Mouse (Mus musculus) kidney, embryonic 16.5 days (tissue): ENCODE results near the gene Zfp36. TPM values are rescaled to one million over a fixed set of nuclear protein-coding genes. Genes with fewer than 3 reads are reported as not detected.
A peak's percentile ranks its signal among the peaks of the same experiment; 100 is the strongest.
"Not testable (repeated sequence)": the region's sequence is repeated elsewhere in the genome, so short reads cannot be mapped to it uniquely, and the experiment has no call there.

ENCODE experiments used
- ATAC-seq: fragments of 200-750 bp; cut with Nextera tagmentation; 2 replicates; pipeline ENCODE4 v1.8.0; 2017; ENCODE audit warnings: moderate TSS enrichment; ENCODE audit not compliant: low FRiP score, low TSS enrichment
- H3K27ac ChIP-seq: fragments of 300-500 bp; sonication (generic); 2 replicates; pipeline ENCODE4 v1.5.1; 2014; ENCODE audit warnings: low read length
- H3K27me3 ChIP-seq: fragments of 300-500 bp; sonication (generic); 2 replicates; pipeline ENCODE4 v1.6.1; 2014; ENCODE audit warnings: low read length, control low read depth, mixed read lengths; ENCODE audit not compliant: insufficient read depth
- H3K36me3 ChIP-seq: fragments of 300-500 bp; sonication (generic); 2 replicates; pipeline ENCODE4 v1.6.1; 2014; ENCODE audit warnings: low read length, control low read depth, mixed read lengths; ENCODE audit not compliant: insufficient read depth
- H3K4me1 ChIP-seq: fragments of 300-500 bp; sonication (generic); 2 replicates; pipeline ENCODE4 v1.6.1; 2014; ENCODE audit warnings: low read length, control low read depth, mixed read lengths; ENCODE audit not compliant: insufficient read depth
- H3K4me2 ChIP-seq: fragments of 300-500 bp; sonication (generic); replicated peaks from 2 replicates; pipeline ENCODE4 v1.6.1; 2014; ENCODE audit warnings: low read depth, low read length
- H3K4me3 ChIP-seq: fragments of 300-500 bp; sonication (generic); 2 replicates; pipeline ENCODE4 v1.5.1; 2014; ENCODE audit warnings: mild to moderate bottlenecking, low read length
- H3K9ac ChIP-seq: fragments of 300-500 bp; sonication (generic); replicated peaks from 2 replicates; pipeline ENCODE4 v1.6.1; 2014; ENCODE audit warnings: low read length
- H3K9me3 ChIP-seq: fragments of 300-500 bp; sonication (generic); 2 replicates; pipeline ENCODE4 v1.6.1; 2016; ENCODE audit warnings: low read length, control low read depth
- WGBS: fragments of 180-500 bp; shearing (Covaris S2); extraction: QIAGEN DNeasy Blood & Tissue Kit; methylation state at CpG from one replicate; pipeline ENCODE4 v1.1.7; 2014; 5-methylcytosine and 5-hydroxymethylcytosine counted together
- polyA plus RNA-seq: library from polyadenylated mRNA; unstranded; fragments of >200 nt; fragmentation: Nextera tagmentation; extraction: Ambion mirVana; gene quantifications from 2 replicates; pipeline ENCODE4 v1.2.1, GENCODE M21; 2015

Gene Zfp36
- polyA plus RNA-seq, 1 experiment from 2014 or later: 16.1 TPM

GRCm38 (mm10) chr7:28398696-28399340, 18.8 kb upstream of the Zfp36 start:
- Histone ChIP-seq H3K4me3 (no peak overlapping the region), H3K27ac (no peak overlapping the region), H3K4me1 (peaks cover 3% of the 10 kb centered on the region), H3K27me3 (no peaks in the 10 kb centered on the region), H3K9me3 (no peaks in the 10 kb centered on the region), H3K4me2 (no peak overlapping the region), H3K36me3 (peaks cover 79% of the 10 kb centered on the region), H3K9ac (no peak overlapping the region)
- WGBS: 91% methylated on average over 10 of the region's 10 CpGs
- ATAC-seq: no peak

- Histone ChIP-seq H3K27ac (no peak overlapping the region), H3K36me3 (peaks cover 70% of the 10 kb centered on the region), H3K4me1 (peaks cover 7% of the 10 kb centered on the region), H3K9me3 (no peaks in the 10 kb centered on the region), H3K4me3 (no peak overlapping the region), H3K27me3 (no peaks in the 10 kb centered on the region), H3K9ac (no peak overlapping the region), H3K4me2 (no peak overlapping the region)
- 70% methylated on average over 3 of the region's 3 CpGs for WGBS
- no peak for ATAC-seq
These were observed 17.9 kb upstream of the Zfp36 start for GRCm38 (mm10) chr7:28398000-28398399.

GRCm38 (mm10) chr7:28395425-28395824, 15.4 kb upstream of the Zfp36 start:
- Histone ChIP-seq H3K4me3 (no peak overlapping the region), H3K27ac (no peak overlapping the region), H3K4me1 (peaks cover 16% of the 10 kb centered on the region), H3K27me3 (no peaks in the 10 kb centered on the region), H3K9ac (no peak overlapping the region), H3K9me3 (no peaks in the 10 kb centered on the region), H3K36me3 (peaks cover 54% of the 10 kb centered on the region), H3K4me2 (no peak overlapping the region)
- 91% methylated on average over 4 of the region's 4 CpGs for WGBS
- no peak for ATAC-seq

- H3K4me2 ChIP-seq: peak overlapping the region; percentile 89
- WGBS: 6% methylated on average over 20 of the region's 22 CpGs
- peaks cover 16% of the 10 kb centered on the region for H3K4me1 ChIP-seq
- peak overlapping the region; percentile 91 for H3K9ac ChIP-seq
- no peak for ATAC-seq
- H3K36me3 ChIP-seq: peaks cover 54% of the 10 kb centered on the region
- peak overlapping the region; percentile 68; the same call in 1 of the 2 replicates for H3K27ac ChIP-seq
- no peaks in the 10 kb centered on the region for H3K9me3 ChIP-seq
- no peaks in the 10 kb centered on the region for H3K27me3 ChIP-seq
- H3K4me3 ChIP-seq: peak overlapping the region; percentile 90
These were observed 13.4 kb upstream of the Zfp36 start for GRCm38 (mm10) chr7:28393272-28393951.

- Histone ChIP-seq H3K36me3 (peaks cover 48% of the 10 kb centered on the region), H3K4me1 (peaks cover 16% of the 10 kb centered on the region), H3K9me3 (no peaks in the 10 kb centered on the region), H3K27me3 (no peaks in the 10 kb centered on the region), H3K4me3 (peak within 1 kb of the TSS; percentile 90), H3K9ac (peak within 1 kb of the TSS; percentile 91), H3K27ac (peak within 1 kb of the TSS; percentile 68), H3K4me2 (peak within 1 kb of the TSS; percentile 89)
- 0% methylated on average over 57 of the region's 58 CpGs for WGBS
- peak; percentile 98 for ATAC-seq
These were observed 12.6 kb upstream of the Zfp36 start, which contains the start of the genes Med29 and Paf1 for GRCm38 (mm10) chr7:28392429-28393271. Med29 (minus strand) TSS chr7:28392708. Paf1 (plus strand) TSS chr7:28392951.

GRCm38 (mm10) chr7:28390331-28390730, 10.3 kb upstream of the Zfp36 start:
- Histone ChIP-seq H3K4me2 (no peak overlapping the region), H3K4me1 (peaks cover 20% of the 10 kb centered on the region), H3K4me3 (no peak overlapping the region), H3K27me3 (no peaks in the 10 kb centered on the region), H3K36me3 (peaks cover 36% of the 10 kb centered on the region), H3K9me3 (no peaks in the 10 kb centered on the region), H3K27ac (no peak overlapping the region), H3K9ac (no peak overlapping the region)
- ATAC-seq: no peak
- 97% methylated on average over 3 of the region's 3 CpGs for WGBS

- Histone ChIP-seq H3K36me3 (peaks cover 33% of the 10 kb centered on the region; the same call in 1 of the 2 replicates), H3K4me1 (peaks cover 24% of the 10 kb centered on the region)
- H3K9me3 ChIP-seq, ATAC-seq, H3K4me2 ChIP-seq, H3K27me3 ChIP-seq, H3K4me3 ChIP-seq, H3K9ac ChIP-seq, H3K27ac ChIP-seq: not testable (repeated sequence)
- WGBS: 87% methylated on average over 7 of the region's 7 CpGs
These were observed 7.3 kb upstream of the Zfp36 start for GRCm38 (mm10) chr7:28387384-28387783.

GRCm38 (mm10) chr7:28386877-28387276, 6.8 kb upstream of the Zfp36 start:
- H3K27ac ChIP-seq, H3K9me3 ChIP-seq, H3K4me2 ChIP-seq, H3K27me3 ChIP-seq, H3K9ac ChIP-seq, H3K4me3 ChIP-seq: not testable (repeated sequence)
- ATAC-seq: peak; percentile 14
- Histone ChIP-seq H3K4me1 (peaks cover 28% of the 10 kb centered on the region), H3K36me3 (peaks cover 33% of the 10 kb centered on the region; the same call in 1 of the 2 replicates)
- 69% methylated on average over 6 of the region's 6 CpGs for WGBS

GRCm38 (mm10) chr7:28386462-28386861, 6.4 kb upstream of the Zfp36 start:
- no peak overlapping the region for H3K4me2 ChIP-seq
- H3K4me3 ChIP-seq: no peak overlapping the region
- H3K9me3 ChIP-seq: no peaks in the 10 kb centered on the region
- 5% methylated on average over 4 of the region's 4 CpGs for WGBS
- H3K4me1 ChIP-seq: peaks cover 28% of the 10 kb centered on the region
- H3K9ac ChIP-seq: no peak overlapping the region
- no peaks in the 10 kb centered on the region for H3K27me3 ChIP-seq
- ATAC-seq: peak; percentile 50
- H3K36me3 ChIP-seq: peaks cover 33% of the 10 kb centered on the region; the same call in 1 of the 2 replicates
- H3K27ac ChIP-seq: no peak overlapping the region
